Mouse (Mus musculus): ENCODE measurements at regions not wholly inside any gene's neighbourhood (a gene's known extent, or its start where the extent isn't known, plus 50 kb on each side); places are given as distances from the start of the nearest gene placed in this dataset.
A peak's percentile ranks its signal among the peaks of the same experiment; 100 is the strongest.

- DNase-seq (ENCODE audit: low spot score), result no peak
Measured at GRCm38 (mm10) chr10:98041766-98042165, 315.2 kb upstream of the C030005K15Rik start.

- DNase-seq (ENCODE audit: low spot score), result no peak
Measured at GRCm38 (mm10) chr10:98043873-98044272, 317.3 kb upstream of the C030005K15Rik start.

- DNase-seq (ENCODE audit: low spot score), result no peak
Measured at GRCm38 (mm10) chr10:98044579-98044978, 318.0 kb upstream of the C030005K15Rik start.

GRCm38 (mm10) chr10:98073432-98073831 is 346.9 kb upstream of the C030005K15Rik start:
- DNase-seq (ENCODE audit: low spot score), result no peak

- no peak for DNase-seq (ENCODE audit: low spot score)
Measured at GRCm38 (mm10) chr10:98084881-98085280, 358.3 kb upstream of the C030005K15Rik start.

- DNase-seq (ENCODE audit: low spot score), result no peak
Measured at GRCm38 (mm10) chr10:98116296-98116695, 389.7 kb upstream of the C030005K15Rik start.

GRCm38 (mm10) chr10:98125713-98126112 is 399.2 kb upstream of the C030005K15Rik start:
- DNase-seq (ENCODE audit: low spot score), result no peak

GRCm38 (mm10) chr10:98135026-98135425 is 408.5 kb upstream of the C030005K15Rik start:
- no peak for DNase-seq (ENCODE audit: low spot score)

- no peak for DNase-seq (ENCODE audit: low spot score)
Measured at GRCm38 (mm10) chr10:98145773-98146172, 419.2 kb upstream of the C030005K15Rik start.

- no peak for DNase-seq (ENCODE audit: low spot score)
Measured at GRCm38 (mm10) chr10:98146998-98147863, 420.7 kb upstream of the C030005K15Rik start.

- DNase-seq (ENCODE audit: low spot score), result no peak
Measured at GRCm38 (mm10) chr10:98155982-98156381, 429.4 kb upstream of the C030005K15Rik start.

- peak; percentile 6 for DNase-seq (ENCODE audit: low spot score)
Measured at GRCm38 (mm10) chr10:98185666-98186065, 459.1 kb upstream of the C030005K15Rik start.

- DNase-seq (ENCODE audit: low spot score), result no peak
Measured at GRCm38 (mm10) chr10:98196852-98197251, 470.3 kb upstream of the C030005K15Rik start.

- DNase-seq (ENCODE audit: low spot score), result no peak
Measured at GRCm38 (mm10) chr10:98210246-98210645, 483.7 kb upstream of the C030005K15Rik start.

GRCm38 (mm10) chr10:98212876-98213587 is 486.5 kb upstream of the C030005K15Rik start:
- peak; percentile 7 for DNase-seq (ENCODE audit: low spot score)

- DNase-seq (ENCODE audit: low spot score), result no peak
Measured at GRCm38 (mm10) chr10:98231017-98231416, 504.5 kb upstream of the C030005K15Rik start.

- no peak for DNase-seq (ENCODE audit: low spot score)
Measured at GRCm38 (mm10) chr10:98231705-98232235, 505.2 kb upstream of the C030005K15Rik start.

GRCm38 (mm10) chr10:98248311-98248710 is 521.8 kb upstream of the C030005K15Rik start:
- DNase-seq (ENCODE audit: low spot score), result no peak

- DNase-seq (ENCODE audit: low spot score), result no peak
Measured at GRCm38 (mm10) chr10:98257980-98258707, 531.6 kb upstream of the C030005K15Rik start.

- DNase-seq (ENCODE audit: low spot score), result no peak
Measured at GRCm38 (mm10) chr10:98259283-98259682, 532.7 kb upstream of the C030005K15Rik start.

GRCm38 (mm10) chr10:98268511-98268910 is 542.0 kb upstream of the C030005K15Rik start:
- DNase-seq (ENCODE audit: low spot score), result no peak

GRCm38 (mm10) chr10:98291617-98292016 is 565.1 kb upstream of the C030005K15Rik start:
- DNase-seq (ENCODE audit: low spot score), result no peak
